Mouse (Mus musculus) forebrain, embryonic 12.5 days (tissue): ENCODE measurements around the gene Mxd3. TPM values are rescaled to one million over a fixed set of nuclear protein-coding genes. Genes with fewer than 3 reads are reported as not detected.

ENCODE experiments used
- ATAC-seq: fragments of 200-750 bp; cut with Nextera tagmentation; 2 replicates; pipeline ENCODE4 v1.8.0; 2017; ENCODE audit warnings: moderate TSS enrichment; ENCODE audit not compliant: low FRiP score
- H3K27ac ChIP-seq: fragments of 300-500 bp; sonication (generic); 2 replicates; pipeline ENCODE4 v1.5.1; 2016; ENCODE audit warnings: mild to moderate bottlenecking
- H3K27me3 ChIP-seq: fragments of 300-500 bp; sonication (generic); 2 replicates; pipeline ENCODE4 v1.6.1; 2016; ENCODE audit warnings: mild to moderate bottlenecking
- H3K36me3 ChIP-seq: fragments of 300-500 bp; sonication (generic); replicated peaks from 2 replicates; pipeline ENCODE4 v1.6.1; 2016; ENCODE audit warnings: mild to moderate bottlenecking
- H3K4me1 ChIP-seq: fragments of 300-500 bp; sonication (generic); 2 replicates; pipeline ENCODE4 v1.6.1; 2016
- H3K4me2 ChIP-seq: fragments of 300-500 bp; sonication (generic); 2 replicates; pipeline ENCODE4 v1.6.1; 2016; ENCODE audit warnings: mild to moderate bottlenecking, moderate library complexity
- H3K4me3 ChIP-seq: fragments of 300-500 bp; sonication (generic); replicated peaks from 2 replicates; pipeline ENCODE4 v1.5.1; 2016; ENCODE audit warnings: mild to moderate bottlenecking
- H3K9ac ChIP-seq: fragments of 300-500 bp; sonication (generic); 2 replicates; pipeline ENCODE4 v1.6.1; 2016; ENCODE audit warnings: mild to moderate bottlenecking
- H3K9me3 ChIP-seq: fragments of 300-500 bp; sonication (generic); 2 replicates; pipeline ENCODE4 v1.6.1; 2016
- WGBS: fragments of 180-500 bp; shearing (Covaris S2); methylation state at CpG from one replicate; pipeline ENCODE4 v1.1.7; 2016; 5-methylcytosine and 5-hydroxymethylcytosine counted together
- polyA plus RNA-seq: library from polyadenylated mRNA; unstranded; fragments of >200 nt; fragmentation: Nextera tagmentation; extraction: Ambion mirVana; gene quantifications from 2 replicates; pipeline ENCODE4 v1.2.1, GENCODE M21; 2016

The Mxd3 gene
- polyA plus RNA-seq, 1 experiment from 2014 or later, result 35.5 TPM

DNA sequence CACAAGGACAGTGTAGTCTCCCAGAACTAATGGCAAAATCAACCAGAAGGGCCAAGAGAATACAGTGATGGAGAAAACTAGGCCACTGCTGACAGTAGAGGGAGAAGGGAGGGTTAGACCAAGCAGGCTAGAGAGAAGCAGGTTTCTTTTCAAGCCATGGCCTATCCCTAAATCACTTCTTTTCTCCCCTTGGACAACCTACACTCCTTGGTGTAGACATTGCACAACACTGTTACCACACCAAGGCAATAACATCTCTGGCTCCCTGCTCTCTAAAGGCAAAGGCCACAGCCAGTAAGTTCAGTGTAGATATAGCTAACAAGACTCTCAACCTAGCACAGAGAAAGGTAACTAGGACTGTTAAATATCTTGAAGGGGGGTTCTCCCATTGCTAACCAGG lies 31.5 kb upstream of the Mxd3 start:
- Histone ChIP-seq H3K4me2 (peak overlapping the region; percentile 86), H3K9me3 (no peaks in the 10 kb centered on the region), H3K27ac (no peak overlapping the region), H3K9ac (peak overlapping the region; percentile 86), H3K27me3 (0 out of 2 replicates have a peak, but pooled peaks cover 3% of the 10 kb centered on the region), H3K4me3 (peak overlapping the region; percentile 81), H3K4me1 (peaks cover 28% of the 10 kb centered on the region), H3K36me3 (peaks cover 40% of the 10 kb centered on the region)
- no peak for ATAC-seq

DNA sequence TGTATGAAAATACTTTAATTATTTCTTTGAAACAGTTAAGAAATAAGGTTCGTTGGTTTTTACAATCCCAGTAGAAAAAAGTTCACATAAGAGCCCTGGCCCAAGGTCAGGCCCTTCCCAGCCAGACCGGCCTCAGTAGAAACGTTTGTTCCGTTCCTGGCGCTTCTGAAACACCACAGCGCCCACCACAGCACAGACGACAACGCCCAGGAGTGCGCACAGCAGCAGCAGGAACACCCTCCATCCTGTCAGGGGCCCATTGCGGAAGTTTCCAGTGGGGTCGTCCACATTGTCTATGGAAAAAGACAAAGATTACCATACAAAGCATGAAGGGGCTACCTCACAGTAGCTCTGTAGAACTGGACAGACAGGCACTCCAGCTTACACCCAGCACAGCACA lies 17.1 kb upstream of the Mxd3 start:
- no peak for ATAC-seq
- Histone ChIP-seq H3K4me2 (no peak overlapping the region), H3K9ac (no peak overlapping the region), H3K9me3 (no peaks in the 10 kb centered on the region), H3K27ac (no peak overlapping the region), H3K27me3 (no peaks in the 10 kb centered on the region), H3K36me3 (peaks cover 78% of the 10 kb centered on the region), H3K4me3 (no peak overlapping the region), H3K4me1 (no peaks in the 10 kb centered on the region)
- 86% methylated on average over 11 of the region's 11 CpGs for WGBS

DNA sequence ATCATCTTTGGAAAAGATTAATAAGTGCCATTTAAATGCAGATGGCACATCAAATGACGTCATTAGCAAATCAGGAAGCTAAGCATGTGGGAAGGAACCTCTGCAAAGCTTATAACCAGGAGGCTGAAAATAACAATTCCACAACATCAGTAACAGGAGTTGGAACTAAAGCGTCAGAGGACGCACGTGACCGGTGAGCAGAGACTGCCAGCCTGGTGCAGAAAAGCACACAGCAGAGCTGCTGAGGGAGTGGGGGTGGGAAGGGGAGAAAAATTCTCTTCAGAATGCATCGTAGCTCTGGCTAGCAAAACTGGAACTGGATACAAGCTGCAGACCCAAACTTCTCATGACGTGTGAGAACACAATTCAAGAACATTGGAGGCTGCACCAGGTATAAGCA lies 14.7 kb upstream of the Mxd3 start:
- Histone ChIP-seq H3K9ac (no peak overlapping the region), H3K4me3 (no peak overlapping the region), H3K9me3 (no peaks in the 10 kb centered on the region), H3K4me1 (no peaks in the 10 kb centered on the region), H3K4me2 (no peak overlapping the region), H3K27ac (no peak overlapping the region), H3K27me3 (no peaks in the 10 kb centered on the region), H3K36me3 (peaks cover 55% of the 10 kb centered on the region)
- ATAC-seq, result no peak
- WGBS, result 90% methylated on average over 7 of the region's 7 CpGs

DNA sequence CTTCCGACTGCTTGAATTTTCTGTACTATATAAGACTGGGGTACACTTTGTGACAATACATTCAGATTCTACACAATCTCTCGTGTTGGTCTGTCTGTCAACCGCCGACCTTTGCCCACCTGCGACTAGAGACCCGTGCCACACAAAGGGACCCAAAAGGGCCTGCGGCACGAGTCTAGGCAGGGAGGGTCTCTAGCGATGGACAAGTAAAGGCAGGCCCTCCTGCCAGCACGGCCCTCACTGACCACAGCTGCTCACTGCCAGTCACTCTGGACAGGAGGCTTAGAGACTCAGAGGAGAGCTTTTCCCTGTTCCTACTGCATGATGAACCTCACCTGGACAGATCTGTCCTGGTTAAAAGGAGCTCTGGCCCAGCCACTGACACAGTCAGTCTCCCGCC lies 12.8 kb upstream of the Mxd3 start:
- peaks cover 38% of the 10 kb centered on the region for H3K36me3 ChIP-seq
- no peak overlapping the region for H3K4me2 ChIP-seq
- H3K9ac ChIP-seq, result no peak overlapping the region
- H3K4me3 ChIP-seq, result no peak overlapping the region
- ATAC-seq, result no peak
- 47% methylated on average over 11 of the region's 11 CpGs for WGBS
- no peaks in the 10 kb centered on the region for H3K4me1 ChIP-seq
- H3K9me3 ChIP-seq, result no peaks in the 10 kb centered on the region
- no peaks in the 10 kb centered on the region for H3K27me3 ChIP-seq
- H3K27ac ChIP-seq, result no peak overlapping the region

DNA sequence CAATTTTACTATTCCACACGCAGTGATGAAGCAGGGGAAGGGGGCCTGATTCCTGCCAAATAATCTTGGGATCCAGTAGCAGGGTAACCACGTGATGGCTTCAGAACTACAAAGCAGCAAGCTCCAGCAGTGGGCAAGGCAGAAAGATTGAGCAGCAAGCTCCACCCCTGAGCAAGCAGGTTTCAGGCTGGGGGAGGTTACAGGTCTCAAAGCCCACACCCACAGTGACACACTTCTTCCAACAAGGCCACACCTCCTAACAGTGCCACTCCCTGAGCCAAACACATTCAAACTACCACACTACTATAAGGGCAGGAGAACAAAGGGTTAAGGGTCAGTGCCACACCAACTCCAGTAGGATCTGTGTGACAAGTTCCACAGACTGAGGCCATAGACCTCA lies 9.6 kb upstream of the Mxd3 start:
- ATAC-seq, result no peak
- no peak overlapping the region for H3K4me2 ChIP-seq
- H3K27me3 ChIP-seq, result no peaks in the 10 kb centered on the region
- no peaks in the 10 kb centered on the region for H3K4me1 ChIP-seq
- H3K36me3 ChIP-seq, result peaks cover 6% of the 10 kb centered on the region
- H3K4me3 ChIP-seq, result no peak overlapping the region
- no peaks in the 10 kb centered on the region for H3K9me3 ChIP-seq
- 50% methylated on average over 2 of the region's 2 CpGs for WGBS
- no peak overlapping the region for H3K9ac ChIP-seq
- no peak overlapping the region for H3K27ac ChIP-seq

DNA sequence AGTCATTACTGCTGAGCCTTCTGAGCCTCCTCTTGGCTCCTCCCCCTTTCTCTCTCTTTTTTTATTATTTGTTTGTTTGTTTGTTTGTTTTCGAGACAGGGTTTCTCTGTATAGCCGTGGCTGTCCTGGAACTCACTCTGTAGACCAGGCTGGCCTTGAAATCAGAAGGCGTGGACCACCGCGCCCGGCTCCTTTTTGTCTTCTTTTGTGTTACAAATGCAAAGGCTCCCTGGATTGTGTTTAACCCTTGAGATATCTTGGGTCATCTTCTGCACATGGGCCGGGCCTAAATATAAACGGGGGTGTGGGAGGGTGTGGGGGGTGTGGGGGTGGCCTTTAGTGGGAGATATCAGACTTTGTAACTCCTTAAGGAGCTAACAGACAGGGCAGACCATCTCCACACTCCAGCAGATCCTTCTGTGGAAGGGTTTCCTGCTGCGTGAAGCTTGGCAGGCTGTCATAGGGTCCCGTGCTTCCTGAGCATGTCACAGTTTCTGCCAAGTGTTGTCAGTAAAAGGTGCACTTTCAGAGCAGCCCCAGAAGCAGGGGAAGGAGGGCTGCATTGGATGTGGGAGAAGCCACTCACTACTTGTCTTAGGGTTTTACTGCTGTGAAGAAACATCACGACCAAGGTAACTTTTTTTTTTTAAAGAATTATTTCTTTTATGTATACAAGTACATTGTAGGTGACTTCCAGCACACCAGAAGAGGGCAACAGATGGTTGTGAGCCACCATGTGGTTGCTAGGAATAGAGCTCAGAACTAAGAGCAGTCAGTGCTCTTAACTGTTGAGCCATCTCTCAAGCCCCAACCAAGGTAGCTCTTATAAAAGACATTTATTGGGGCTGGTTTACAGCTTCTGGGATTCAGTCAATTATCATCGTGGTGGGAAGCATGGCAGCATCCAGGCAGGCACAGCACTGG lies 8.8 kb upstream of the Mxd3 start:
- H3K4me1 ChIP-seq, result no peaks in the 10 kb centered on the region
- no peaks in the 10 kb centered on the region for H3K27me3 ChIP-seq
- H3K4me3 ChIP-seq, result no peak overlapping the region
- 72% methylated on average over 12 of the region's 12 CpGs for WGBS
- H3K9me3 ChIP-seq, result no peaks in the 10 kb centered on the region
- no peak for ATAC-seq
- no peaks in the 10 kb centered on the region for H3K36me3 ChIP-seq
- H3K4me2 ChIP-seq, result no peak overlapping the region
- no peak overlapping the region for H3K27ac ChIP-seq
- H3K9ac ChIP-seq, result no peak overlapping the region

DNA sequence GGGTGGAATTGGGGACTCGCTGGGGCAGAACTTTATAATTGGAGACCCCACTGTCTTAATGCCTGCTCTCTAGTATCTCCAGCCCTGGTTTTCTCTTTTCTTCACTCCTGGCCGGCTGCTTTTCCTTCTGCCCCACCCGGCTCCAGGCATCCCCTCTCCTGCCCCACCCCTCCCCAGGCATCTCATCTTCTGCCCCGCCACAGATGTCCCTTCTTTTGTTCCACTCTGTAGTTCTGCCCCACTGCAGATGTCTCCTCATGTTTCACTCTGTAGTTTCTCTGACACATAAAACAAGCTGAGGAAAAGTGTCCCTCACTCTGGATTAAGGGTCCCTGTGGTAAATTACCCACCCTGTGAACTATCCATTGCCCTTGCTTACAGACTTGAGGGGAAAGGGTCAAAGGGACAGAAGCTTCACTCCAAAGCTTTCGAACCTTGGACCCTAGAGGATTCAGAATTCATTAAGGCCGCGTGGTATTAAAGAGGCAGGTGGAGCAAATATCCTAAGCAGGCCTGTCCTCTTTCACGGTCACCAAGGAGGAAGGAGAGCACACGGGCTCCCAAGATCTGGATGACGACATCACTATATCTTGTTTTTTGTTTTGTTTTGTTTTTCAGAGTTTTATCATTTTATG lies 7.8 kb upstream of the Mxd3 start:
- WGBS, result 69% methylated on average over 10 of the region's 10 CpGs
- no peaks in the 10 kb centered on the region for H3K36me3 ChIP-seq
- ATAC-seq, result no peak
- H3K4me2 ChIP-seq, result no peak overlapping the region
- H3K9ac ChIP-seq, result no peak overlapping the region
- no peaks in the 10 kb centered on the region for H3K9me3 ChIP-seq
- H3K27ac ChIP-seq, result no peak overlapping the region
- no peaks in the 10 kb centered on the region for H3K4me1 ChIP-seq
- H3K27me3 ChIP-seq, result no peaks in the 10 kb centered on the region
- H3K4me3 ChIP-seq, result no peak overlapping the region

DNA sequence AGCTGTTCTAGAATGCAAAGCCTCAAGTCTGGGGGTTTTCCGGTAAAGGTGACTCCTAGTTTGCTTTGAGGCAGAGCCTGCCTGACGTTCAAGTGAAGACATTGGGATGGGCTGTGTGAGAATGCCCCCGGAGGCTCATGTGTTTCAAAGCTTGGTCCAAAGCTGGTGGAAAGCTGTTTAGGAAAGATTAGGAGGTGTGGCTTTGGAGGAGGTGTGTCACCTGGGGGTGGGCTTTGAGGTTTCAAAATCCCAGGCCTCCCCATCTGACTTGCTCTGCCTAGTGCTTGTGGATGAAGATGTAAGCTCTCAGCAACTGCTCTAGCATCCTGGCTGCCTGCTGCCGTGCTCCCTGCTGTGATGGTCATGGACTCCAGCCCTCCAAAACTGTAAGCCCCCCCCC lies 6.1 kb upstream of the Mxd3 start:
- H3K27me3 ChIP-seq, result no peaks in the 10 kb centered on the region
- H3K9ac ChIP-seq, result no peak overlapping the region
- H3K4me3 ChIP-seq, result no peak overlapping the region
- H3K36me3 ChIP-seq, result no peaks in the 10 kb centered on the region
- no peak overlapping the region for H3K4me2 ChIP-seq
- H3K4me1 ChIP-seq, result peaks cover 6% of the 10 kb centered on the region
- 85% methylated on average over 4 of the region's 4 CpGs for WGBS
- no peaks in the 10 kb centered on the region for H3K9me3 ChIP-seq
- H3K27ac ChIP-seq, result no peak overlapping the region
- ATAC-seq, result no peak

DNA sequence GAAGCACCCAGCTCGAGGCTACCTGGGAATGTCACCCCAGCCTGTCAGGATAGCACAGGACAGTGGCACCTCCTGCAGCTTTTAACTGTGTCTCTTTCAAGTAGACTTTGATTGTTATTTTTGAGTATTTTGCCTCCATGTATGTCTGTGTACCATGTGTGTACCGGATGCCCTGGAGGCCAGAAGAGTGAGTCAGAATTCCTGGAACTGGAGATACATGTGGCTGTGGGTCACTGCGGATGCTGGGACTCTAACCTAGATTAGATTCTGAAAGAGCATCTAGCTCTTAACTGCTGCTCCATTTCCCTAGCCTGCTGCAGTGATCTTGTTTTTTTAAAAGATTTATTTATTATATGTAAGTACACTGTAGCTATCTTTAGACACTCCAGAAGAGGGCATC lies 2.7 kb upstream of the Mxd3 start:
- H3K27ac ChIP-seq, result no peak overlapping the region
- H3K9ac ChIP-seq, result no peak overlapping the region
- H3K27me3 ChIP-seq, result no peaks in the 10 kb centered on the region
- WGBS, result 95% methylated on average over 3 of the region's 3 CpGs
- 0 out of 2 replicates have a peak, but pooled peaks cover under 1% of the 10 kb centered on the region for H3K36me3 ChIP-seq
- no peak overlapping the region for H3K4me2 ChIP-seq
- H3K4me1 ChIP-seq, result peaks cover 33% of the 10 kb centered on the region
- no peaks in the 10 kb centered on the region for H3K9me3 ChIP-seq
- H3K4me3 ChIP-seq, result no peak overlapping the region
- ATAC-seq, result no peak

DNA sequence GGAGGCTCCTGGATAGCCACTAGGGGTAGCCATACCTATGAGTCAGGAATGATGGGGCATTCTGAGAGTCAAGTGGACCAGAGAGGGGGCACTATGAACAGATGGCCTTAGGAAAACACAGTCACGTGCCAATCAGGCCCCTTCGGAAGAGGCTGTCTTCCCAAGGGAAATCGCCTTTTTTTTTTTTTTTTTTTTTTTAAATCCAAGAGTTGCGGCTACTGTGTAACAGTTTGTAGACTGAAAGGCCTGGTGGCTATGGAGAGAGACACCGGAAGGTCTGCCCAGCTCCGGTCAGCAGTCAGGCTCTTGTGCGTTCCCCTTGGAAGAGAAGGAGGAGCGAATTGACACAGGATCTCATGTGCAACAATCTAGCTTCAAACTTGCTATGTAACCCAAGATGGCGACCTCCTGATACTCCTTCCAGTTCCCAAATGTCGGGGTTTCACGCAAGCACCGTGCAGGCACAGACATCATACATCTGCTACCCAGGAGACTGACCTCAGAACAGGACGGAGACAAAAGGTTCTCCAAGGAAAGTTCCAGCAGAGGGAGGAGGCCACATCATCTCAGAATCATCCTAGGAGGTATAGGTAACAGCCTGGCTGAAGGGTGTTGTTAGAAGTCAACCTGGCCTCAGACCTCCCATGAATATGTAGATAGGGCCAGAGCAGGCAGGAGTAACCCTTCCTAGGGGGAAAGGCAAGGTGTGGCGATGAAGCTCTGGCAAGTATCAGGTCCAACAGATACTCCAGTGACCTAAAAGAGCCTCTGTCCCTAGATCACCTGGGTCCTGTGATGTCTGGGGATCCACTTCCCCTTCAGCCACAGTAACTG lies 1.2 kb upstream of the Mxd3 start:
- ATAC-seq, result no peak

DNA sequence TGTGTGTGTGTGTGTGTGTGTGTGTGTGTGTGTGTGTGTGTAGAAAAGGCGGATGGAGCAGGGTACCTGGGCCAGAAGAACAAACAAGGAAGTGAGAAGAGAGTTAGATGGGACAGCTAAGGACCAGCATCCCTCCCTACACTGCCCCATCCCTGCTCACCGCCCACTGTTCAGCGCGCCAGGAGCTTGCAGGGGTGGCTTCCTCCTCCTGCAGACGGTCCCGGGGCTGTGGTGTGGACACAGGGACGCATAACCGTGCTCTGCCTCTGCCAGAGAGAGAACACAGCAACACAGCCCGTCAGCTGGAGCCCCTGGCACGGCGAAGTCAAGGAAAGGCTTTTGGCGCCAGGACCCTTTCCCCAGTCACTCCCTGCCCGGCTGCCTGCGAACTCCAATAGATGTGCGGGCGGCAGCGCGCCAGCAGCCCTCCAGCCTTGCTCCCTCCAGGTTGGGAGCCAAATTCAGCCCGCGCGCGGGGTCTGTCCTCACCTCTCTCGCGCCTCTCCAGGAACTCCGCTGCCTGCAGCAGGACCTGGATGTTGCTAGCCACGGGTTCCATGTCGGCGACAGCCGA lies 427 bp downstream of the Mxd3 start:
- Histone ChIP-seq H3K27me3 (no peaks in the 10 kb centered on the region), H3K27ac (peak overlapping the region; percentile 97), H3K4me2 (peak overlapping the region; percentile 82), H3K4me1 (peaks cover 38% of the 10 kb centered on the region), H3K9me3 (no peaks in the 10 kb centered on the region), H3K4me3 (peak overlapping the region; percentile 74), H3K9ac (peak overlapping the region; percentile 66), H3K36me3 (peaks cover 27% of the 10 kb centered on the region)
- under 1% methylated on average over 28 of the region's 29 CpGs for WGBS
- ATAC-seq, result peak; percentile 31; the same call in 1 of the 2 replicates

More for the DNA sequence above, 1.2 kb upstream of the Mxd3 start:
- H3K27ac ChIP-seq, result peak overlapping the region; percentile 97
- peak overlapping the region; percentile 82 for H3K4me2 ChIP-seq
- peak overlapping the region; percentile 74 for H3K4me3 ChIP-seq
- WGBS, result 53% methylated on average over 14 of the region's 14 CpGs
- H3K36me3 ChIP-seq, result peaks cover 13% of the 10 kb centered on the region
- peaks cover 38% of the 10 kb centered on the region for H3K4me1 ChIP-seq
- no peaks in the 10 kb centered on the region for H3K9me3 ChIP-seq
- H3K27me3 ChIP-seq, result no peaks in the 10 kb centered on the region
- peak overlapping the region; percentile 66 for H3K9ac ChIP-seq

DNA sequence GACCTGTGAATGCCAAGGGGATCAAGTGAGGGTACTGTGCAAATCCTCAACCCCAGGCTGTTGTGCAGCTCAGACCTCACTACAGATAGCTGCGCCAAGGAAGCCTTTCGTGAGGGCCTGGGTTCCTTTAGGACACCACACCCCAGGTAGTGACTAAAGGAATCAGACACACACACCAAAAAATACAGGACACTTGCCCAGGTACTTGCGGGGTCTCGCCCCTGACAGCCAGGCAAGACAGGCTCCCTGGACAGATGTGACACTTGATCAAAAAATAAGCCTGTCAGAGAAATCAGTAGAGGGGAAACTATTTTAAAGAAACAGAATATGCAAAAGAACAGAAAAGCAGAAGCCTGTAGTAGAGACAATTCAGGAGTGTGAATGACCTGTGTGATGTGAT lies 982 bp downstream of the Mxd3 start:
- H3K9me3 ChIP-seq, result no peaks in the 10 kb centered on the region
- peaks cover 33% of the 10 kb centered on the region for H3K36me3 ChIP-seq
- 85% methylated on average over 4 of the region's 4 CpGs for WGBS
- H3K27ac ChIP-seq, result no peak overlapping the region
- H3K27me3 ChIP-seq, result no peaks in the 10 kb centered on the region
- H3K4me3 ChIP-seq, result peak overlapping the region; percentile 74
- H3K9ac ChIP-seq, result peak overlapping the region; percentile 66
- H3K4me2 ChIP-seq, result peak overlapping the region; percentile 82
- no peak for ATAC-seq
- peaks cover 42% of the 10 kb centered on the region for H3K4me1 ChIP-seq
